Mouse (Mus musculus) CD4-positive, CD25-positive, alpha-beta regulatory T cell, adult 4 months (primary cell): Measurements from ENCODE around the gene Metap1d. TPM values are rescaled to one million over a fixed set of nuclear protein-coding genes. Genes with fewer than 3 reads are reported as not detected.

Experiments
- ATAC-seq: one replicate; pipeline ENCODE4 v1.8.0; 2017
- polyA plus RNA-seq, 2 experiments: library from polyadenylated mRNA; unstranded; fragments of 100-300 nt; shearing (Covaris generic); gene quantifications; one replicate each; pipeline ENCODE4 v1.2.1; 2017

The Metap1d gene
- polyA plus RNA-seq, 2 experiments from 2014 or later = 31.5 to 35.3 TPM

GRCm38 (mm10) chr2:71527323-71528013 is 74.4 kb downstream of the Metap1d start:
- no peak for ATAC-seq

- ATAC-seq = no peak
These were observed 75.1 kb downstream of the Metap1d start, which contains the start of gene Dlx1 for GRCm38 (mm10) chr2:71528014-71528713. Dlx1 (plus strand) TSS chr2:71528113.

- no peak for ATAC-seq
These were observed 75.8 kb downstream of the Metap1d start for GRCm38 (mm10) chr2:71528714-71529510.

- ATAC-seq = peak; percentile 69
These were observed 76.7 kb downstream of the Metap1d start for GRCm38 (mm10) chr2:71529511-71530351.

- ATAC-seq = no peak
These were observed 77.5 kb downstream of the Metap1d start for GRCm38 (mm10) chr2:71530391-71531123.

- ATAC-seq = no peak
These were observed 78.1 kb downstream of the Metap1d start for GRCm38 (mm10) chr2:71531124-71531590.

- no peak for ATAC-seq
These were observed 79.2 kb downstream of the Metap1d start for GRCm38 (mm10) chr2:71531990-71532970.

- ATAC-seq = no peak
These were observed 80.0 kb downstream of the Metap1d start for GRCm38 (mm10) chr2:71533094-71533493.

- no peak for ATAC-seq
These were observed 81.4 kb downstream of the Metap1d start for GRCm38 (mm10) chr2:71534242-71535052.

GRCm38 (mm10) chr2:71540611-71541417 is 87.7 kb downstream of the Metap1d start:
- no peak for ATAC-seq

- ATAC-seq = no peak
These were observed 88.5 kb downstream of the Metap1d start for GRCm38 (mm10) chr2:71541418-71542226.

GRCm38 (mm10) chr2:71542227-71542815 is 89.2 kb downstream of the Metap1d start:
- ATAC-seq = no peak

- no peak for ATAC-seq
These were observed 89.8 kb downstream of the Metap1d start for GRCm38 (mm10) chr2:71542816-71543301.

GRCm38 (mm10) chr2:71543531-71543930 is 90.5 kb downstream of the Metap1d start:
- ATAC-seq = no peak

- ATAC-seq = no peak
These were observed 90.9 kb downstream of the Metap1d start for GRCm38 (mm10) chr2:71543948-71544347.

- ATAC-seq = no peak
These were observed 91.6 kb downstream of the Metap1d start for GRCm38 (mm10) chr2:71544391-71545285.
